Mouse (Mus musculus) bone marrow macrophage, adult 2 months (primary cell): ENCODE measurements at regions not wholly inside any gene's neighbourhood (a gene's known extent, or its start where the extent isn't known, plus 50 kb on each side); places are given as distances from the start of the nearest gene placed in this dataset.

ENCODE experiments used
- CTCF ChIP-seq: IDR thresholded peaks from 2 replicates; pipeline ENCODE4 v1.5.1; 2012; ENCODE audit warnings: low read depth, mild to moderate bottlenecking, low read length, moderate library complexity
- POLR2A ChIP-seq: IDR thresholded peaks from 2 replicates; pipeline ENCODE4 v1.6.1; 2012; ENCODE audit warnings: mild to moderate bottlenecking, low read depth, low read length, borderline replicate concordance

DNA sequence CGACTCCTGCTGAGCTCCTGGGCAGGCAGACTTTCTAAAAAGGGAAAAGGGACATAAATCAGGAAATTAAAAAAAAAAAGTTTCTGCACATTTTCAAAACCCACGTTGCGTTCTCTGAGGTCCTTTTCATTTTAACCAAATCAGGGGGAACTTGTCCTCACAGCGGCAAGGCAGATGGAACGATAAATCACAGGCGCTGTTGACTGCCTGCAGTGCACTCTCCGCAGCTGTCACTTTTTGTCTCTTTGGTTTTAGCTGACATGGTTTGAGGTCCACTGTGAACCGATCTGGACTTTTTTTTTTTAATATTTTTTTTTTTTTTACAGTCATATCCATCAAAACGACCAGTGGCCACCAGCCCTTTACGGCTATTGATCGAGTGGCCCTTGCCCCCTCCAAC is 343.7 kb upstream of the Mki67 start:
- TF ChIP-seq POLR2A = no peak
- no peak for TF ChIP-seq CTCF
